ENCODE assay signal across 8 mouse cellular contexts in the genomic region with DNA sequence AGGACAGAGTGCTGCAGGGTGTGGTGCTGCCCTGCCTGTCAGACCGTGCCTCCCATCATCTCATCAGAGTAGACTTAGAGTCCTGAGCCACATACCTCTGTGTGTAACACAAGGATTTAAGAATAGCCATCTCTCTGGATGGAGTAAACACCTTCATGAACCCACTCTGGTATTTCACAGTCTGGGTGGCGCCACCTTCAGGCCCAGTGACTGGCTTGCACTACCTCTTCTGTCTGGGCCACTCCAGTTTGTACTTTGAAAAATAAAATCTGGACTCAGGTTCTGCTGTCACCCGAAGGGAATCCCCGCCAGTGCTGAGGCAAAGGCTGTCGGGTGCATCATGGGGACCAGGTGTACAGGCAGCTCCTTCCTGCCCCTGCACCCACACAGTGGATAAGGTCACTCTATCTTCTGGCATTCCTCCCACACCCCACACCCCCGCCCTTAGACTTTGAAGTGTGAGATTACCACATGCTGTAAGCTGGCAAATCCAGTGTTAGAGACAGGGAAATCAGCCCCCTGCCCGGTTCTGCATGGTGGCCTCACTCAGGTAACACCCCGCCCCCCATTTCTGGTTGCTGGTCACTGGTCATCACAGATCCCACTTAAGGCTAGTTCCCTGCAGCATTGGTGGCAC.
DNase-seq lines count a peak whose midpoint lies in the region; ATAC-seq and TF ChIP-seq lines count a peak whose summit lies in the region.

No protein-coding gene starts in this region.

- ATAC-seq in hindbrain, postnatal 0 days: 0 out of 2 replicates have a peak, but pooled peaks have one; percentile 19
- no peak for ATAC-seq in hindbrain, embryonic 12.5 days (ENCODE audit: low FRiP score)
- no peak for ATAC-seq in megakaryocyte, adult 5-6 weeks (ENCODE audit: poor library complexity, severe bottlenecking)

- peaks cover 23% of the 10 kb centered on the region for H3K36me3 ChIP-seq in hindbrain, postnatal 0 days (ENCODE audit: insufficient read depth, low read length)
- H3K36me3 ChIP-seq in hindbrain, embryonic 12.5 days: peaks cover 48% of the 10 kb centered on the region

- H3K27me3 ChIP-seq in hindbrain, postnatal 0 days (ENCODE audit: insufficient read depth, low read length): no peaks in the 10 kb centered on the region
- peaks cover 18% of the 10 kb centered on the region for H3K27me3 ChIP-seq in hindbrain, embryonic 12.5 days

- H3K9ac ChIP-seq in hindbrain, postnatal 0 days (replicated peaks; ENCODE audit: low read length): no peak overlapping the region
- H3K9ac ChIP-seq in hindbrain, embryonic 12.5 days: no peak overlapping the region

- no peaks in the 10 kb centered on the region for H3K9me3 ChIP-seq in hindbrain, postnatal 0 days (ENCODE audit: low read length)
- no peaks in the 10 kb centered on the region for H3K9me3 ChIP-seq in hindbrain, embryonic 12.5 days (replicated peaks)

- H3K27ac ChIP-seq in hindbrain, postnatal 0 days: no peak overlapping the region
- H3K27ac ChIP-seq in hindbrain, embryonic 12.5 days: no peak overlapping the region

- TF ChIP-seq CTCF in hindbrain, postnatal 0 days (IDR thresholded peaks at IDR 0.05; ENCODE audit: low read depth): peak; percentile 64

- H3K4me2 ChIP-seq in hindbrain, postnatal 0 days (ENCODE audit: low read depth, low read length): no peak overlapping the region
- no peak overlapping the region for H3K4me2 ChIP-seq in hindbrain, embryonic 12.5 days (replicated peaks)

- peak; percentile 47 for DNase-seq in adrenal gland, postnatal 14 days
- no peak for DNase-seq in adrenal gland, adult 8-10 months
- peak; percentile 39 for DNase-seq in hindbrain, postnatal 0 days (ENCODE audit: low spot score)
- DNase-seq in A20 (ENCODE audit: low read depth, low spot score): peak; percentile 35
- DNase-seq in kidney, postnatal 4 days: peak; percentile 57 to 70
- DNase-seq in right cerebral cortex, postnatal 10 days (ENCODE audit: low spot score in 2 of 2): no peak

- H3K4me3 ChIP-seq in hindbrain, postnatal 0 days (ENCODE audit: low read length): no peak overlapping the region
- H3K4me3 ChIP-seq in hindbrain, embryonic 12.5 days: no peak overlapping the region

- 84% methylated on average over 8 of the region's 8 CpGs for WGBS in hindbrain, postnatal 0 days
- WGBS in hindbrain, embryonic 12.5 days: 83% methylated on average over 8 of the region's 8 CpGs

- no peaks in the 10 kb centered on the region; the same call in 1 of the 2 replicates for H3K4me1 ChIP-seq in hindbrain, postnatal 0 days (ENCODE audit: insufficient read depth, low read length)
- peaks cover 31% of the 10 kb centered on the region for H3K4me1 ChIP-seq in hindbrain, embryonic 12.5 days

Comparison
In these comparisons a context has a peak if more than half of its experiments do, and no peak if none do; other contexts are left out.
1. DNase-seq: peak in adrenal gland, postnatal 14 days (single experiment), hindbrain, postnatal 0 days (single experiment), A20 (single experiment) and kidney, postnatal 4 days (2 of 2); none in adrenal gland, adult 8-10 months (single experiment) and right cerebral cortex, postnatal 10 days (0 of 2).